Mouse (Mus musculus): ENCODE measurements around the gene Shcbp1. TPM values are rescaled to one million over a fixed set of nuclear protein-coding genes. Genes with fewer than 3 reads are reported as not detected.
"Not testable (repeated sequence)": the region's sequence is repeated elsewhere in the genome, so short reads cannot be mapped to it uniquely, and the experiment has no call there.

Gene Shcbp1
- polyA plus RNA-seq, 1 experiment from 2014 or later = 18.6 TPM

DNA sequence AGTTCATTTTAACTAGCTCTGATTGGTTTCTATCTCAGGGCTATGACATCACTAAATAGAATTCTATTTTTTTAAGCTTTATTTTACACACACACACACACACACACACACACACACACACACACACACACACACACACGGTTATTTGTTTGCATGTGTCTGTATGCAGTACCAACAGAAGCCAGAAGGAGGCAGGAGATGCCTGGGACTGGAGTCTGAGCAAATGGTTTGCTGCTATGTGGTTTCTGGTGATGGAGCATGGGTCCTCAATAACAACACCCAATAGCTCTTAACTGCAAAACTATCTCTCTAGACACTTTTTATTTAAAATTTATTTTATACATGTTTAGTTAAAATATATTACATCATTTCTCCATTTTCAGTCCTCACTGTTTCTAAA, 48.4 kb downstream of the Shcbp1 start:
- Histone ChIP-seq H3K4me2 (replicated peaks; ENCODE audit: low read depth) (no peak overlapping the region), H3K36me3 (ENCODE audit: control insufficient read depth, insufficient read depth, low read length) (no peaks in the 10 kb centered on the region), H3K9ac (ENCODE audit: low read length) (no peak overlapping the region), H3K4me3 (ENCODE audit: low read depth, low read length) (no peak overlapping the region), H3K27me3 (ENCODE audit: control insufficient read depth, insufficient read depth, low read length) (no peaks in the 10 kb centered on the region), H3K4me1 (replicated peaks; ENCODE audit: control insufficient read depth, insufficient read depth) (no peaks in the 10 kb centered on the region), H3K27ac (replicated peaks) (no peak overlapping the region), H3K9me3 (ENCODE audit: control insufficient read depth, low read length) (no peaks in the 10 kb centered on the region)
- no peak for ATAC-seq (ENCODE audit: low FRiP score, low TSS enrichment)
- DNase-seq (ENCODE audit: low spot score) = no peak
- TF ChIP-seq CTCF (IDR thresholded peaks at IDR 0.05; ENCODE audit: low read depth) = peak; percentile 47
- no peak for TF ChIP-seq EP300 (optimal IDR thresholded peaks at IDR 0.05)
- 57% methylated on average over 1 of the region's 1 CpGs for WGBS

DNA sequence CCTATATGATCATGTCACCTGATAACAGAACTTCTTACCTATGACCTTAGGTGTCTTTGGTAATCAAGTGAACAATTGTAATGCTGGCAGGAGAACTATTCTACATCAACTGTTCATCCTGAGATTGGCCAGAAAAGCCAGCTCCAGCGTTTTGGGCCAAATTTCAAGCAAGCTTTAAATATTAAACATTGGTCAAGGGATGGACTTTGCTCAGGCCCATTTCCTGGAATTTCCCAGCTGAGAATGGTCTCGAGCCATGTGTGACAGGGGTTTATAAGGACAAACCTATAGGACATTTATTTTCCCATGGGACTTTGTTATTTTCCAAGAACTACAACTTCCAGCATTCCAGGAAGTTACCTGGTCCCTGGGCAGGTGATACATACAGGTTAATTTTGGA, 63.8 kb downstream of the Shcbp1 start:
- H3K4me1 ChIP-seq (replicated peaks; ENCODE audit: control insufficient read depth, insufficient read depth) = no peaks in the 10 kb centered on the region
- ATAC-seq (ENCODE audit: low FRiP score, low TSS enrichment) = no peak
- no peak for TF ChIP-seq EP300 (optimal IDR thresholded peaks at IDR 0.05)
- TF ChIP-seq CTCF (IDR thresholded peaks at IDR 0.05; ENCODE audit: low read depth) = no peak
- no peaks in the 10 kb centered on the region for H3K36me3 ChIP-seq (ENCODE audit: control insufficient read depth, insufficient read depth, low read length)
- no peaks in the 10 kb centered on the region for H3K27me3 ChIP-seq (ENCODE audit: control insufficient read depth, insufficient read depth, low read length)
- 51% methylated on average over 2 of the region's 2 CpGs for WGBS
- H3K4me3 ChIP-seq (ENCODE audit: low read depth, low read length) = no peak overlapping the region
- H3K27ac ChIP-seq (replicated peaks) = no peak overlapping the region
- H3K9me3 ChIP-seq (ENCODE audit: control insufficient read depth, low read length) = no peaks in the 10 kb centered on the region
- no peak for DNase-seq (ENCODE audit: low spot score)
- H3K9ac ChIP-seq (ENCODE audit: low read length) = no peak overlapping the region
- no peak overlapping the region for H3K4me2 ChIP-seq (replicated peaks; ENCODE audit: low read depth)

GRCm38 (mm10) chr8:4708346-4708745, 71.0 kb downstream of the Shcbp1 start:
- not testable (repeated sequence) for H3K9ac ChIP-seq (ENCODE audit: low read length); DNase-seq (ENCODE audit: low spot score); H3K27ac ChIP-seq (replicated peaks); H3K4me2 ChIP-seq (replicated peaks; ENCODE audit: low read depth); H3K4me3 ChIP-seq (ENCODE audit: low read depth, low read length); H3K4me1 ChIP-seq (replicated peaks; ENCODE audit: control insufficient read depth, insufficient read depth); H3K36me3 ChIP-seq (ENCODE audit: control insufficient read depth, insufficient read depth, low read length); H3K27me3 ChIP-seq (ENCODE audit: control insufficient read depth, insufficient read depth, low read length); H3K9me3 ChIP-seq (ENCODE audit: control insufficient read depth, low read length); ATAC-seq (ENCODE audit: low FRiP score, low TSS enrichment)
- 60% methylated on average over 5 of the region's 5 CpGs for WGBS

GRCm38 (mm10) chr8:4707916-4708315, 71.5 kb downstream of the Shcbp1 start:
- not testable (repeated sequence) for H3K9me3 ChIP-seq (ENCODE audit: control insufficient read depth, low read length); H3K4me3 ChIP-seq (ENCODE audit: low read depth, low read length); H3K36me3 ChIP-seq (ENCODE audit: control insufficient read depth, insufficient read depth, low read length); ATAC-seq (ENCODE audit: low FRiP score, low TSS enrichment); DNase-seq (ENCODE audit: low spot score); H3K4me1 ChIP-seq (replicated peaks; ENCODE audit: control insufficient read depth, insufficient read depth); H3K27ac ChIP-seq (replicated peaks); H3K4me2 ChIP-seq (replicated peaks; ENCODE audit: low read depth); H3K9ac ChIP-seq (ENCODE audit: low read length); H3K27me3 ChIP-seq (ENCODE audit: control insufficient read depth, insufficient read depth, low read length)
- WGBS = 77% methylated on average over 7 of the region's 7 CpGs

GRCm38 (mm10) chr8:4691634-4692033, 87.7 kb downstream of the Shcbp1 start:
- no peaks in the 10 kb centered on the region for H3K4me1 ChIP-seq (replicated peaks; ENCODE audit: control insufficient read depth, insufficient read depth)
- H3K27ac ChIP-seq (replicated peaks) = no peak overlapping the region
- DNase-seq (ENCODE audit: low spot score) = no peak
- no peak overlapping the region for H3K9ac ChIP-seq (ENCODE audit: low read length)
- H3K27me3 ChIP-seq (ENCODE audit: control insufficient read depth, insufficient read depth, low read length) = no peaks in the 10 kb centered on the region
- H3K9me3 ChIP-seq (ENCODE audit: control insufficient read depth, low read length) = no peaks in the 10 kb centered on the region
- no peak overlapping the region for H3K4me3 ChIP-seq (ENCODE audit: low read depth, low read length)
- no peak overlapping the region for H3K4me2 ChIP-seq (replicated peaks; ENCODE audit: low read depth)
- no peak for TF ChIP-seq EP300 (optimal IDR thresholded peaks at IDR 0.05)
- no peak for TF ChIP-seq CTCF (IDR thresholded peaks at IDR 0.05; ENCODE audit: low read depth)
- 56% methylated on average over 1 of the region's 1 CpGs for WGBS
- H3K36me3 ChIP-seq (ENCODE audit: control insufficient read depth, insufficient read depth, low read length) = no peaks in the 10 kb centered on the region
- no peak for ATAC-seq (ENCODE audit: low FRiP score, low TSS enrichment)

Other genes starting within 250 kb of the Shcbp1 start
- 7.1 and 7.7 TPM in 2 replicates for gene Zfp958, start 166.4 kb downstream of the Shcbp1 start, polyA plus RNA-seq (2015; fragmentation: Nextera tagmentation; extraction: Ambion mirVana)